Mouse (Mus musculus) liver, embryonic 12.5 days (tissue): ENCODE measurements at regions not wholly inside any gene's neighbourhood (a gene's known extent, or its start where the extent isn't known, plus 50 kb on each side); places are given as distances from the start of the nearest gene placed in this dataset.

Experiments
- ATAC-seq: fragments of 200-750 bp; cut with Nextera tagmentation; 2 replicates; pipeline ENCODE4 v1.8.0; 2017; ENCODE audit warnings: moderate number of reproducible peaks, mild to moderate bottlenecking, moderate library complexity
- H3K27ac ChIP-seq: fragments of 300-500 bp; sonication (generic); 2 replicates; pipeline ENCODE4 v1.5.1; 2016; ENCODE audit warnings: mild to moderate bottlenecking
- H3K27me3 ChIP-seq: fragments of 300-500 bp; sonication (generic); replicated peaks from 2 replicates; pipeline ENCODE4 v1.6.1; 2016; ENCODE audit warnings: mild to moderate bottlenecking, moderate library complexity
- H3K36me3 ChIP-seq: fragments of 300-500 bp; sonication (generic); 2 replicates; pipeline ENCODE4 v1.6.1; 2016; ENCODE audit warnings: mild to moderate bottlenecking, moderate library complexity
- H3K4me1 ChIP-seq: fragments of 300-500 bp; sonication (generic); 2 replicates; pipeline ENCODE4 v1.6.1; 2016
- H3K4me2 ChIP-seq: fragments of 300-500 bp; sonication (generic); 2 replicates; pipeline ENCODE4 v1.6.1; 2016; ENCODE audit warnings: mild to moderate bottlenecking, moderate library complexity
- H3K4me3 ChIP-seq: fragments of 300-500 bp; sonication (generic); 2 replicates; pipeline ENCODE4 v1.5.1; 2016; ENCODE audit warnings: mild to moderate bottlenecking, moderate library complexity
- H3K9ac ChIP-seq: fragments of 300-500 bp; sonication (generic); 2 replicates; pipeline ENCODE4 v1.6.1; 2016; ENCODE audit warnings: mild to moderate bottlenecking, moderate library complexity
- H3K9me3 ChIP-seq: fragments of 300-500 bp; sonication (generic); replicated peaks from 2 replicates; pipeline ENCODE4 v1.6.1; 2016; ENCODE audit warnings: mild to moderate bottlenecking, moderate library complexity
- WGBS: fragments of 180-500 bp; shearing (Covaris S2); methylation state at CpG from one replicate; pipeline ENCODE4 v1.1.7; 2016; ENCODE audit not compliant: insufficient replicate concordance; 5-methylcytosine and 5-hydroxymethylcytosine counted together

DNA sequence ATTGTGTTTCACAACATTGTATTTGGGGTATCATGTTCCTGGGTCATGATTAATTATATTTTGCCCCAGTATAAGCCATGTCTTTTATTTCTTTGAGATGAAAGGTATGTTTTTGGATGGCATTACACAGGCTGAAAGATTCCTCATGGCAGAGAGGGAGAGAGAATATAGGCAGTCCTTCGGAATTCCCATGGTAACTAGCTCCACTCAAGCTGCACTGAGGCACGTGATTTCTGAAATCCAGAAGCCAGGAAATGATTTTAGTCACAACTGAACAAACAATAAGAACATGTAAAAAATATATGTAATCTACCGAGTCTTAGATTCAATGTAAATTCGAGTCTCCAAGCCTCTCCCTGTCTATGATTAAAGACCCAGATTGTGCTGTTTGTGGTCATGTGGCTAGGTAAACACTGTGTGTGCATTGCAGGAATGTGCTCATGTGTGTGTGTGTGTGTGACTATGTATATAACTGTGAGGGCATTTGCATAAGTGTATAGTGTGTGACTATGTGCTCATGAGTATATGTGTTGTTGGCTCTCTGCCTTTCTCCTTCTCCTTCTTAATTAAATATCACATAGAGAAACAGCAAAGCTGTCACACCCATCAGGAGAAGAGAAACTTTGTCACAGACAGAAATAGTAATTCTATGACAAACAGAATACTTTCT, 169.8 kb downstream of the Diras2 start:
- H3K4me1 ChIP-seq = no peaks in the 10 kb centered on the region
- H3K27me3 ChIP-seq = no peaks in the 10 kb centered on the region
- 58% methylated on average over 4 of the region's 4 CpGs for WGBS

DNA sequence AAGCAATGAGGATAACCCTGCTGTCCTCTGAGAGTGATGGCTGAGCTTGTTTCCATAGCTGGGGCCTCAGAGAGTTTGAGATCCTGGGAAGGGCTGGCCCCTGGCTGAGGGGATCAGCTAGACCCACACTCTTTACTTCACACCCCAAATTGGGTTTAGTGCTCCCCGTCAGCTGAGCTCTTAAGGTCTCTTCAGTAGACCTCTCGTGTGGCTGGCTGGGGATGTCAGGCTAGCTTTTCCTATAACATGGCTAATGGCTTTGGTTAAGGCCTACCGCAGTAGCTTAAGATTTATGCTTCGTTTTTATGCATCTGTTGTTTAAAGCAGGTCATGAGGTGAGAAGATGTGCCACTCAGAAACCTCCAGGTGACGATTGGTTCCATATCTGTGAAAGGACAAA, 168.8 kb downstream of the Diras2 start:
- Histone ChIP-seq H3K27ac (no peak overlapping the region), H3K4me1 (no peaks in the 10 kb centered on the region), H3K27me3 (no peaks in the 10 kb centered on the region), H3K9ac (no peak overlapping the region), H3K4me2 (no peak overlapping the region), H3K36me3 (no peaks in the 10 kb centered on the region), H3K9me3 (no peaks in the 10 kb centered on the region), H3K4me3 (no peak overlapping the region)
- WGBS = 60% methylated on average over 5 of the region's 5 CpGs
- ATAC-seq = no peak

More for the DNA sequence above, 169.8 kb downstream of the Diras2 start:
- H3K4me2 ChIP-seq = no peak overlapping the region
- no peak overlapping the region for H3K9ac ChIP-seq
- H3K27ac ChIP-seq = no peak overlapping the region
- ATAC-seq = no peak
- H3K36me3 ChIP-seq = no peaks in the 10 kb centered on the region
- 0 out of 2 replicates have a peak, but pooled peaks cover 4% of the 10 kb centered on the region for H3K9me3 ChIP-seq
- no peak overlapping the region for H3K4me3 ChIP-seq

DNA sequence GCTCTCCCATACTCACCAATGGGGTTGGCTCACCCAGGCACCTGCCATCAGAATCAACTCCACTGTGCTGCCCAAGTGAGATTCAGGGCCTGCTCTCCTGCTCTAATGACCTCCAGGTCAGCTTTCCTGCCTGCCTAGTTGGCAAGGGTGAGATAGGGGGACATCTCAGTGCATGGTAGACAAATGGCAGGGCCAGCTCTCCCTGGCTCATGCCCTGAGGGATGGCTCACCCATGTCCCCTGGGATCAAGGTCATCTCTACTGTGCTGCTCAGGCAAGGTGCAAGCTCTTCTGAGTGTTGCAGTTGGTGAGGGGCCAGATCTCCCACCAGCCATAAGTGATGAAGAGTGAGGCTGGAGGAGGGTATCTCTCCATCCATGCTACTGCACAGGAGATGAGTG, 161.2 kb downstream of the Diras2 start:
- no peak overlapping the region for H3K27ac ChIP-seq

DNA sequence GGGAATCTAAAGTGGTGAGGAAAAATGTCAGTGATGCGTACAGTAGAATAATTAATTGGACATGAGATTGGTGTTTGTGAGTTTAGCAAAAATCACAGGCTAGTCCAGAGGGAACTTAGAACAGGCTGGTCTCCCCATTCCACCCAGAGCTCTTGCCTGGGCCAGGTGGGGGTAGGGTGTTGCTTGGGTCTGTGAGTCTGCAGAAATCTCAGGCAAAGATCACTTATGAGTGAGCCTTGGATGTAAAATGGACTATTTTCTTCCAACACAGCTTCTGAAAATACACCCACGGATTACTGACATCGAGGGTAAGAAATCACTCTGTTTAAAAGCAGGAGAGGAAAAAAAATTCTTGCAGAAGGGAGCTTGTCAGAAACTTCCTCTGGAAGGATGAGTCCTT, 159.1 kb downstream of the Diras2 start:
- H3K27me3 ChIP-seq = no peaks in the 10 kb centered on the region
- 73% methylated on average over 3 of the region's 3 CpGs for WGBS
- no peak for ATAC-seq
- H3K4me1 ChIP-seq = no peaks in the 10 kb centered on the region
- H3K9me3 ChIP-seq = no peaks in the 10 kb centered on the region
- H3K4me3 ChIP-seq = no peak overlapping the region
- H3K27ac ChIP-seq = no peak overlapping the region
- H3K36me3 ChIP-seq = no peaks in the 10 kb centered on the region
- no peak overlapping the region for H3K9ac ChIP-seq
- H3K4me2 ChIP-seq = no peak overlapping the region

More for the DNA sequence above, 161.2 kb downstream of the Diras2 start:
- Histone ChIP-seq H3K9me3 (no peaks in the 10 kb centered on the region), H3K4me2 (no peak overlapping the region), H3K4me1 (no peaks in the 10 kb centered on the region), H3K9ac (no peak overlapping the region), H3K27me3 (no peaks in the 10 kb centered on the region), H3K4me3 (no peak overlapping the region), H3K36me3 (no peaks in the 10 kb centered on the region)
- ATAC-seq = no peak

DNA sequence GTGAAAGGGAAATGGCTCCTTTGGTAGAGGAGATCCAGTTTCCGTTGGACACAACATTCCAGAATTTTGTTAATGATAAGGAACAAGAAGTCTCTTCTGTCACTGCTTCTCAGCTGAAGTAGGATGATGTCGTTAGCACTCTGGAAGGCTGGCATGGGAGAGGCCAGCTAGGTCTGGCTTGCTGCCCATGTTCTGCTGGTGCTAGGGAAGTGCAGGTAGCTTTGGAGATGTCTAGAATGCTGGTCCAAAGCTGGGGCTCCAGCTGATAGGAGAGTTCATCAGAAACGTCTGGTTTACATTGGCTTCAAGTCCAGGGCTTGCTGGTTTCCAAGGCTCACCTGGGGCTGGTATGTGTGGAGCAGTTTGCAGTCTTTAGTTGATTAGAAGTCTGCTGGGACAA, 156.3 kb downstream of the Diras2 start:
- H3K4me3 ChIP-seq = no peak overlapping the region
- no peak for ATAC-seq
- no peak overlapping the region for H3K27ac ChIP-seq
- H3K4me2 ChIP-seq = no peak overlapping the region
- 38% methylated on average over 3 of the region's 3 CpGs for WGBS
- H3K36me3 ChIP-seq = no peaks in the 10 kb centered on the region
- no peaks in the 10 kb centered on the region for H3K27me3 ChIP-seq
- peaks cover 6% of the 10 kb centered on the region; the same call in 1 of the 2 replicates for H3K9me3 ChIP-seq
- no peaks in the 10 kb centered on the region for H3K4me1 ChIP-seq
- no peak overlapping the region for H3K9ac ChIP-seq

DNA sequence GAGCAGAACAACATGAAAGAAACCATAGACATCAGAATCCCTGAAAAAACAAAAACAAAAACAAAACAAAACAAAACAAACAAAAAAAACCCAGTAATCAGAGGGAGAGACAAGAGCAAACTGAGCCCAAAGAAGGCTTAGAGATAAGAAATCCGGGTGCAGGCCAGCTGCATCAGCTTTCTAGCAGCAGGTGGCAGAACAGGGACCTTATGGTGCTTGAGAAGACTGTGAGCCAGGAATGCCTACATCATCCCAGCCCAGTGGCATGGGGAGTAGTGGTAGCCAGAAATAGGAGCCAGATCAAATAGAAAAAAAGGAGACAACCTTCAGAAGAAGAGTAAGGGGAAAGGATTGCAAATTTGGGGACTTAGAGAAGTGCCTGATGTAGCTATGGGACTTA, 152.8 kb downstream of the Diras2 start:
- ATAC-seq = no peak
- Histone ChIP-seq H3K27ac (no peak overlapping the region), H3K9me3 (peaks cover 6% of the 10 kb centered on the region; the same call in 1 of the 2 replicates), H3K27me3 (no peaks in the 10 kb centered on the region), H3K4me2 (no peak overlapping the region), H3K4me3 (no peak overlapping the region), H3K36me3 (no peaks in the 10 kb centered on the region), H3K9ac (no peak overlapping the region), H3K4me1 (no peaks in the 10 kb centered on the region)
- 30% methylated on average over 1 of the region's 1 CpGs for WGBS

DNA sequence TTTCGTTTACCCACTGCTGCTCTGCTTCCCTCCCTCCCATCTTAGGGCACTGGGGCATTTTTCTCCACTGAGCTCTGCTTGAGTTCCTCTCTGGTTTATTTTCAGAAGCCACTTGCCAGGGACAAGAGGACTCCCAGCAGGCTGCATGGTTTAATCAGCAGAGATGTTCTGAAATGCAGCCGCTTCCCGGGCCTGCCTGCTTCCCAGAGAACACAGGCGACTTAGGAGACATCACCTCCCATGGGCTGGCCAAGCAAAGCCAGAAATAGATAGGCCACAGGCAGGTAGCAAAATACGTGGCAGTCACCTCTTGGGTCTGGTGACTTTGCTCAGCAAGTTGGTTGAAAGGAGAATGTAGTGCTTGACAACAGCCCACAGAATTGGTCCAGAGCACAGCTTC, 141.8 kb downstream of the Diras2 start:
- H3K4me2 ChIP-seq = no peak overlapping the region
- ATAC-seq = no peak
- H3K4me3 ChIP-seq = no peak overlapping the region
- H3K9ac ChIP-seq = no peak overlapping the region
- no peaks in the 10 kb centered on the region for H3K27me3 ChIP-seq
- WGBS = 76% methylated on average over 5 of the region's 5 CpGs
- no peaks in the 10 kb centered on the region for H3K36me3 ChIP-seq
- no peaks in the 10 kb centered on the region for H3K4me1 ChIP-seq
- no peak overlapping the region for H3K27ac ChIP-seq
- no peaks in the 10 kb centered on the region; the same call in 1 of the 2 replicates for H3K9me3 ChIP-seq

DNA sequence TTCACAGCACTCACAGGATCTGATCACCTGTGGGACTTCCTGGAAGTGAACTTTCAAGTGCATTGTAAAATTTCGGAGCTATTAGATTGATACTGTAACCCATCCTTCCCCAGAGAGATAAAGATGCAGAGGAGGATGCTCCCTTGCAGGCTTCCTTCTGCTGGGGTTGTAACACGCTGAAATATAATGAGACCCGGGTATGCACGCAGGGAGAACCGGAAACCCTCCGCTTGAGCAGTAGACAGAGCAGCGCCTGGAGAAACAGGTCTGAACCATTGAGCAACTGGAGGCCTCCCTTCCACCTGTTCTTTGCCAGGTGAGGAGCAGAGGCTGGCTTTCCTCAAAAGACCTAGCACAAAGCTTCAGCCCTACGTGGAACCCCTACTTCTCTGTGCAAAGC, 135.3 kb downstream of the Diras2 start:
- Histone ChIP-seq H3K36me3 (no peaks in the 10 kb centered on the region), H3K27ac (no peak overlapping the region), H3K9me3 (no peaks in the 10 kb centered on the region), H3K4me2 (no peak overlapping the region), H3K4me1 (no peaks in the 10 kb centered on the region), H3K4me3 (no peak overlapping the region), H3K27me3 (no peaks in the 10 kb centered on the region), H3K9ac (no peak overlapping the region)
- ATAC-seq = no peak
- WGBS = 66% methylated on average over 8 of the region's 8 CpGs

DNA sequence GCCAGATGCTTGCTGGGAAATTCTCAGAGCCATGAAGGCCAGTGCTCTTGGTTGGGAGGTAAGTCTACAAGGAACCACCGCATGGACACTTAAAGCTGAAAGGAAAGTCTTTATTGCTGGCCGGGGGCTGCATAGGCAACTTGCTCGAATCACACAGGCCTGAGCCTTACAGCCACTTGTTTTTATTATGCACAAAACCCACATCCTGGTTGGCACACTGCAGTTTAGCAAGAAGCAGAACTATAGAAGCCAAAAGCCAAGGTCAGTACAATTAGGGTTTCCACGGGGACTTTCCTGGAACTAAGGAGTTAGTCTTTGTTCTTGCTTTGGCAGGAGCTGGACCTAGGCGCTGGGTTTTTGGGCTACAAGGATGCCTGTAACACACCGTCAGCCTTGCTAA, 132.7 kb downstream of the Diras2 start:
- Histone ChIP-seq H3K9ac (no peak overlapping the region), H3K4me1 (no peaks in the 10 kb centered on the region), H3K9me3 (no peaks in the 10 kb centered on the region), H3K4me3 (no peak overlapping the region), H3K36me3 (no peaks in the 10 kb centered on the region), H3K27ac (no peak overlapping the region), H3K4me2 (no peak overlapping the region), H3K27me3 (no peaks in the 10 kb centered on the region)
- no peak for ATAC-seq
- WGBS = 69% methylated on average over 6 of the region's 6 CpGs

DNA sequence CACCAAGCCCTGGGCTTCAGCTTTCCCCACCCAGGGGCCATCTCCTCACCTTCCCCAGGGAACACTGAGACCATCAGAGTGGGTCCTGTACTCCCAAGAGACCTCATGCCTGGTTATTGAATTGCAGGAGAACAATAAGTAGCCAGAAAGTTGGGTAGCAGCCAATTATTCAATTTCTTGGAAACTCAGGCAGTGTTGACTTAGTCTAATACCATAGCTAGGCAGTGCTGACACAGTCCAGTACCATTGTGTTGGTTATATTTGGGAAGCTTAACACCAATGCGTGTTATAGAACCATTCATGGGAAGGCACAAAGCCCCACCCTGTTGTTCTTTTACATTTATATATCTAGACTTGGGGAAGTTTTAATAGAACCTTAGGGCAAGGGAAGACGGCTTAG, 131.9 kb downstream of the Diras2 start:
- no peak overlapping the region for H3K4me2 ChIP-seq
- no peak overlapping the region for H3K4me3 ChIP-seq
- H3K27ac ChIP-seq = no peak overlapping the region
- H3K9ac ChIP-seq = no peak overlapping the region
- no peaks in the 10 kb centered on the region for H3K27me3 ChIP-seq
- ATAC-seq = no peak
- no peaks in the 10 kb centered on the region for H3K4me1 ChIP-seq
- H3K36me3 ChIP-seq = no peaks in the 10 kb centered on the region
- no peaks in the 10 kb centered on the region for H3K9me3 ChIP-seq
- WGBS = 73% methylated on average over 2 of the region's 2 CpGs

DNA sequence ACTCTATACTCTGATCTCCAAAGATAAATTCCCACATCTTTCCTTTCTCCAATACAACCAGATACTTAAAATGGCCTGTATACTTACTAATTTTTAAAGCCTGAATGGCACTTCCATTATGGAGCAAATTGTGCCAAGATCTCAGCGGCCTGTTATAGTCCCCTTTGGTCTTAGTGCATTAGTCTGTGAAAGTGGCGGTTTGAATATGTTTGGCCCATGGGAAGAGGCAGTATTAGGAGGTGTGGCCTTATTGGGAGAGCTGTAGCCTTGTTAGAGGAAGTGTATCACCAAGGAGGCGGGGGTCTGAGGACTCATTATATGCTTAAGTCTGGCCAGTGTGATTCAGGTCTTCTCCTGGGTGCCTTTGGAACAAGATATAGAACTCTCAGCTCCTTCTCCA, 127.3 kb downstream of the Diras2 start:
- H3K4me2 ChIP-seq = no peak overlapping the region
- H3K4me1 ChIP-seq = no peaks in the 10 kb centered on the region
- no peak for ATAC-seq
- H3K9ac ChIP-seq = no peak overlapping the region
- H3K27me3 ChIP-seq = no peaks in the 10 kb centered on the region
- H3K27ac ChIP-seq = no peak overlapping the region
- no peaks in the 10 kb centered on the region for H3K36me3 ChIP-seq
- no peak overlapping the region for H3K4me3 ChIP-seq
- H3K9me3 ChIP-seq = no peaks in the 10 kb centered on the region
- 59% methylated on average over 3 of the region's 3 CpGs for WGBS

DNA sequence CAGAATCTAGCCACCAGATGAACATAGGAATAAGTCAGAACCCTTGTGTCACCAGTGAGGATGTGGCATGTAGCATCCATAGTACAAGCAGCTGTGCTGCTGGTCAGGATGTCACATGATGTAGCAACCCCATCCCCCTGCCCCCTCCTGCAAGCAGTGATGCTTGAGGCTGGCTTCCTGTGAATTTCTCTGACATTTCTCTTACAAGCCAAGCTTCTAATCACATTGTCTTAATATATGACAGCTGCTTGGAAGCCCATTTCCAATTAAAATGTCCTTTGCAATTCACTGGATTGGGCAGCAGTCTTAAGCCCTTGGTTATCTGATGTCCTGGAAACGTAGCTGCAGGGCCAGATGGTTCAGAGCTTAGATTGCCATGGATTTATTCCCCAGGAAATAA, 114.8 kb downstream of the Diras2 start:
- 28% methylated on average over 1 of the region's 1 CpGs for WGBS
- Histone ChIP-seq H3K9ac (no peak overlapping the region), H3K27me3 (no peaks in the 10 kb centered on the region), H3K4me3 (no peak overlapping the region), H3K4me1 (no peaks in the 10 kb centered on the region), H3K4me2 (no peak overlapping the region), H3K27ac (no peak overlapping the region), H3K36me3 (no peaks in the 10 kb centered on the region), H3K9me3 (no peaks in the 10 kb centered on the region; the same call in 1 of the 2 replicates)
- no peak for ATAC-seq

DNA sequence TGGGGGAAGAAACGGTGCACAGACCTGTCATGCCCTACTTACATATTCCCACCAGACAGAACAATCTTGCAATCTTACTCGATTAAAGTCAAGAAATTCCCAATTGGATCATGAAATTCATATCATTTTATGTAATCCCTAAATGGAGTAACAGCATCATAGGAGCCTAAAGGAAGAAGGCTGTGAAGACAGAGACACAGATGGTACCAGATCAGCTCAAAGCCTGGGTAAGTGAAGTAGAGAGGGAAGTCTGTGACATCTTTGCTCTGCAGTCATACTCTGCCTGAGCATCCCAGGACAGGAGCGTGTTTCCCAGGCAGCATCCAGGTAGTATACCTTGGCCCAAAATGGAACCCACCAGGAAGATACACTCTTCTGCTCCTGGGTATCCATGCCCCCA, 108.6 kb downstream of the Diras2 start:
- Histone ChIP-seq H3K4me3 (no peak overlapping the region), H3K36me3 (no peaks in the 10 kb centered on the region), H3K9ac (no peak overlapping the region), H3K9me3 (no peaks in the 10 kb centered on the region), H3K4me1 (no peaks in the 10 kb centered on the region), H3K4me2 (no peak overlapping the region), H3K27me3 (no peaks in the 10 kb centered on the region), H3K27ac (no peak overlapping the region)
- 56% methylated on average over 3 of the region's 3 CpGs for WGBS
- no peak for ATAC-seq
